Mouse (Mus musculus): Measurements from ENCODE around the gene Camk2b. TPM values are rescaled to one million over a fixed set of nuclear protein-coding genes. Genes with fewer than 3 reads are reported as not detected.

Camk2b gene
- polyA plus RNA-seq, 1 experiment from 2014 or later = 12.1 TPM

GRCm38 (mm10) chr11:5955546-5956276, 110.5 kb downstream of the Camk2b start, which contains the start of gene Ykt6:
TSS of gene Ykt6 (plus strand) at chr11:5955693.
- Histone ChIP-seq H3K36me3 (ENCODE audit: control insufficient read depth, insufficient read depth) (peaks cover 5% of the 10 kb centered on the region), H3K27ac (ENCODE audit: low read depth, low read length) (peak within 1 kb of the TSS; percentile 92), H3K4me1 (replicated peaks; ENCODE audit: control insufficient read depth, insufficient read depth, low read length) (peaks cover 7% of the 10 kb centered on the region; the same call in 1 of the 2 replicates), H3K9ac (ENCODE audit: low read depth, low read length) (peak within 1 kb of the TSS; percentile 97), H3K4me3 (ENCODE audit: low read depth, low read length) (peak within 1 kb of the TSS; percentile 94), H3K27me3 (replicated peaks; ENCODE audit: control insufficient read depth, insufficient read depth, low read length) (no peaks in the 10 kb centered on the region), H3K4me2 (replicated peaks; ENCODE audit: low read depth) (peak within 1 kb of the TSS; percentile 83), H3K9me3 (ENCODE audit: control insufficient read depth) (no peaks in the 10 kb centered on the region)
- TF ChIP-seq CTCF (IDR thresholded peaks at IDR 0.05; ENCODE audit: low read depth) = no peak
- ATAC-seq = peak; percentile 97
- under 1% methylated on average over 71 of the region's 71 CpGs for WGBS

GRCm38 (mm10) chr11:5954965-5955504, 111.1 kb downstream of the Camk2b start:
- Histone ChIP-seq H3K4me1 (replicated peaks; ENCODE audit: control insufficient read depth, insufficient read depth, low read length) (peaks cover 7% of the 10 kb centered on the region; the same call in 1 of the 2 replicates), H3K9me3 (ENCODE audit: control insufficient read depth) (no peaks in the 10 kb centered on the region), H3K27ac (ENCODE audit: low read depth, low read length) (peak overlapping the region; percentile 92), H3K4me3 (ENCODE audit: low read depth, low read length) (peak overlapping the region; percentile 94), H3K27me3 (replicated peaks; ENCODE audit: control insufficient read depth, insufficient read depth, low read length) (no peaks in the 10 kb centered on the region), H3K9ac (ENCODE audit: low read depth, low read length) (peak overlapping the region; percentile 97), H3K36me3 (ENCODE audit: control insufficient read depth, insufficient read depth) (no peaks in the 10 kb centered on the region; the same call in 1 of the 2 replicates), H3K4me2 (replicated peaks; ENCODE audit: low read depth) (peak overlapping the region; percentile 83)
- 4% methylated on average over 7 of the region's 7 CpGs for WGBS
- peak; percentile 57 for TF ChIP-seq CTCF (IDR thresholded peaks at IDR 0.05; ENCODE audit: low read depth)
- ATAC-seq = peak; percentile 81

GRCm38 (mm10) chr11:5954435-5954834, 111.7 kb downstream of the Camk2b start:
- Histone ChIP-seq H3K4me1 (replicated peaks; ENCODE audit: control insufficient read depth, insufficient read depth, low read length) (peaks cover 7% of the 10 kb centered on the region; the same call in 1 of the 2 replicates), H3K9me3 (ENCODE audit: control insufficient read depth) (no peaks in the 10 kb centered on the region), H3K4me2 (replicated peaks; ENCODE audit: low read depth) (peak overlapping the region; percentile 83), H3K9ac (ENCODE audit: low read depth, low read length) (no peak overlapping the region), H3K4me3 (ENCODE audit: low read depth, low read length) (no peak overlapping the region), H3K27ac (ENCODE audit: low read depth, low read length) (peak overlapping the region; percentile 92), H3K36me3 (ENCODE audit: control insufficient read depth, insufficient read depth) (no peaks in the 10 kb centered on the region; the same call in 1 of the 2 replicates), H3K27me3 (replicated peaks; ENCODE audit: control insufficient read depth, insufficient read depth, low read length) (no peaks in the 10 kb centered on the region)
- no peak for TF ChIP-seq CTCF (IDR thresholded peaks at IDR 0.05; ENCODE audit: low read depth)
- WGBS = 63% methylated on average over 5 of the region's 5 CpGs
- ATAC-seq = no peak

GRCm38 (mm10) chr11:5953130-5953765, 112.9 kb downstream of the Camk2b start:
- Histone ChIP-seq H3K36me3 (ENCODE audit: control insufficient read depth, insufficient read depth) (no peaks in the 10 kb centered on the region), H3K27ac (ENCODE audit: low read depth, low read length) (no peak overlapping the region), H3K4me2 (replicated peaks; ENCODE audit: low read depth) (no peak overlapping the region), H3K9ac (ENCODE audit: low read depth, low read length) (no peak overlapping the region), H3K9me3 (ENCODE audit: control insufficient read depth) (no peaks in the 10 kb centered on the region), H3K4me3 (ENCODE audit: low read depth, low read length) (no peak overlapping the region), H3K4me1 (replicated peaks; ENCODE audit: control insufficient read depth, insufficient read depth, low read length) (peaks cover 8% of the 10 kb centered on the region; the same call in 1 of the 2 replicates), H3K27me3 (replicated peaks; ENCODE audit: control insufficient read depth, insufficient read depth, low read length) (no peaks in the 10 kb centered on the region)
- TF ChIP-seq CTCF (IDR thresholded peaks at IDR 0.05; ENCODE audit: low read depth) = peak; percentile 62
- 44% methylated on average over 8 of the region's 8 CpGs for WGBS
- no peak for ATAC-seq

- Histone ChIP-seq H3K4me1 (replicated peaks; ENCODE audit: control insufficient read depth, insufficient read depth, low read length) (peaks cover 11% of the 10 kb centered on the region; the same call in 1 of the 2 replicates), H3K9ac (ENCODE audit: low read depth, low read length) (no peak overlapping the region), H3K9me3 (ENCODE audit: control insufficient read depth) (no peaks in the 10 kb centered on the region), H3K36me3 (ENCODE audit: control insufficient read depth, insufficient read depth) (no peaks in the 10 kb centered on the region), H3K4me2 (replicated peaks; ENCODE audit: low read depth) (no peak overlapping the region), H3K4me3 (ENCODE audit: low read depth, low read length) (no peak overlapping the region), H3K27me3 (replicated peaks; ENCODE audit: control insufficient read depth, insufficient read depth, low read length) (no peaks in the 10 kb centered on the region), H3K27ac (ENCODE audit: low read depth, low read length) (no peak overlapping the region)
- no peak for TF ChIP-seq CTCF (IDR thresholded peaks at IDR 0.05; ENCODE audit: low read depth)
- no peak for ATAC-seq
- WGBS = 57% methylated on average over 5 of the region's 5 CpGs
Measured at GRCm38 (mm10) chr11:5952501-5952900, 113.7 kb downstream of the Camk2b start.

Data from intestine, postnatal 0 days (tissue).